Mouse (Mus musculus) stomach, postnatal 0 days (tissue): Measurements from ENCODE around the gene Fau.

Source experiments
- CTCF ChIP-seq: IDR thresholded peaks from 2 replicates; pipeline ENCODE4 v1.5.1; 2016; ENCODE audit warnings: antibody characterized with exemption, low read depth, mild to moderate bottlenecking, moderate library complexity
- EP300 ChIP-seq: optimal IDR thresholded peaks from 2 replicates; pipeline ENCODE3; 2016; ENCODE audit warnings: antibody characterized with exemption

DNA sequence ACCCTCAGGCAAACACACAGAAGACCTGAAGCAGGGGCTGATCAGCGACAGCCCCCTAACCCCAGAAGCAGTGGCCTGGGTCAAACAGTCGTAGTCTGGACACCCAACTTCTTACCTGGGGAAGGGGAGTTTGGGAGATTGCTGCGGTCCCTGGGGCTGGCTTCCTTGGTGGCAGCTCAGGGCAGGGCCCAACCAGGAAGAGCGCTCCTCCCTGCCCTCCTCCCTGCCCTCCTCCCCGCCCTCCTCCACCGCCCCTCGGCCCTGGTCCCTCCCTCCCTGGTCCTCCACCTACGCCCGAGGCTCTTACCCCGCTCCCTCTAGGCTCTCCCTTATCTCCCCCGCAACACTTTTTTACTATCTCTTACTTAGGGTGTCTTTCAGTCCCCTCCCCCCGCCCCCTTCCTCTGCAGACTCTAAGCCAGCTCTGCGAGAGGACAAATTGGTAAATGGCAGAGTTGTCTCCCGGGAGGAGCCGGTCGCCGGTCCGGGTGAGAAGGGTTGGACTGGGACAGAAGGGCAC, 42.6 kb upstream of the Fau start:
- TF ChIP-seq EP300 (no peak), CTCF (no peak)
